Mouse (Mus musculus) T-helper 17 cell (primary cell): ENCODE data around the gene Olfr287.

Source experiments
- in situ Hi-C, 2 experiments: fragments of 300-600 bp; cut with MboI, MseI; formaldehyde crosslinking; loops; 1 replicate in 1 of 2; 2 replicates in 1 of 2; pipeline ENCODE4 v1.15.1; 2025; ENCODE audit warnings: high pct_unique_total_duplicates in 2 of 2

Olfr287 gene

GRCm38 (mm10) chr15:98168622-98169004 is 52.2 kb downstream of the Olfr287 start:
- in situ Hi-C loops: loop anchor here in 1 of 2 experiments (5.0 kb wide), 1 partner anchor 201 kb away; no protein-coding TSS in a partner anchor

- in situ Hi-C loops: loop anchor here in 1 of 2 experiments (5.0 kb wide), 1 partner anchor 201 kb away; no protein-coding TSS in a partner anchor
Measured at GRCm38 (mm10) chr15:98167645-98168621, 52.9 kb downstream of the Olfr287 start.

DNA sequence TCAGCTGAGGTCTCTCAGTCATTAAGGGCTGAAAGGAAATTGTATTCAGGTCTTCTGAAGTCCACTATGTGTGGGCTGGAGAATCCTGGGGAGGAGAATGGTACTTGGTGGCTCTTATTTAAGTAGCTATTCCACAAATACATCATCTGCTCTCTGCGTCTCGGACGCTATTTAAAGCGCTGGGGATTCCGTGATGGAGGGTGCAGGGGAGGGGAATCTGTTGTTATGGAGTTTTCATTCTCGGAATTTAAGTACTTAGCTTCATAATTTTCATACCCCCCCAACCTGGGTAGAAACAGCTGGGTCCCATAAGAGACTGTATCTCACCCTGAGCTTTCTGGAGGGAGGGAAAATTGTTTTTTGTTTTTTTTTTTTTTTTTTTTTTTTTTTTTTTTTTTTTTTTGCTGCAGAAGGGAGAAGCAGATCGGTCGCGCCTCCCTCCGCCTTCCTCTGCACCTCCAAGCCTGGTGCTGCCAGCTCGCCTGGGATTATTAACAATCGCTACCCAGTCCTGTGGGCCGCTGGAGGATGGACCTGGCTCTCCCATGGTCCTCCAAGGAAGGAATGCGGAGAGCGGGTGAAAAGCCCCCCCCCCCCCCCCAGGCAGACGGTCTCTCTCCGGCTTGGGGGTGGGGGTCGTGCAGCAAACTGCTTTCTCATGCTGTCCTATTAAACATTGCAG is 53.8 kb downstream of the Olfr287 start, which contains the start of gene Ccdc184:
Gene Ccdc184 (plus strand): TSS at position 196 of the 682 bp plus-strand sequence.
- in situ Hi-C loops: loop anchor here in 1 of 2 experiments (5.0 kb wide), 1 partner anchor 200 kb away; no protein-coding TSS in a partner anchor

DNA sequence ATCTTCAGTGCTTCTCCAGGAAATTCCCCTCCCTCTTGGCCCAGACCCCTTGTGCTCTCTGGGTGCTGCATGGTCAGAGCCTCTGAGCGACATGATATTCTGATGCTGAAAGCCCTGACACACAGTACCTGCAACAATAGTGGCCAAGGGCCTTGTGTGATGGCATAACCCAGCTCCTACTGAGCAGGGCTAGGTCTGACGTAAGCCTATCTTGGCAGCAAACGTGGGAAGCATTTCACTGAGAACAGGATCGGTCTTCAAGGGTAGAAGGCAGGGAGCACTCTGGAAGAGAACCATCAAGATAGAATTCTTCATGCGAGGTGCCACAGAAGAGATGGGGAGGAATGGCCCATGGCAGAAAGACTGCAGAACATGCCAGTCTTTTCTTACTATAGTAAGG is 55.3 kb downstream of the Olfr287 start, which contains the start of gene Asb8:
Gene Asb8 (minus strand): TSS at position 101 of the 400 bp plus-strand sequence.
- in situ Hi-C loops: loop anchor here in 1 of 2 experiments (5.0 kb wide), 1 partner anchor 198 kb away; no protein-coding TSS in a partner anchor

DNA sequence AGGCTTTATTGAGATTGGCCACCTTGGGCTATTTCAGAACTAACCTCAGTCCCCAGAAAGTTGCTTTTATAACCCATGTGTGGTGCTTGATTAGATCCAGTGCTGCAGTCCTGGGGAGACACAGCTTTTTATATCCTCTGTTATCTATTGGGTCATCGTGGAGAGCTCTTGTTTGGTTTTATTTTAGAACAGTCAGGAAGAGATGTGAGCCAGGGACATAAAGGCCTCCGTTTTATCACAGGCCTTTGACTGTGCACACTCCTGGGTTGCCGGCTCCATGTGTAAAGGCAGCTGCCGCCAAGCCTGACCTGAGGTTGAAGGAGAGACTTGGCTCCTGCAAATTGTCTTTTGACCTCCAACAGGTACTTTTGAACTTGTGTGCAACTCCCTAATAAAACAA is 58.3 kb downstream of the Olfr287 start:
- in situ Hi-C loops: no loop called here

GRCm38 (mm10) chr15:98161026-98161805 is 59.6 kb downstream of the Olfr287 start:
- in situ Hi-C loops: no loop called here

DNA sequence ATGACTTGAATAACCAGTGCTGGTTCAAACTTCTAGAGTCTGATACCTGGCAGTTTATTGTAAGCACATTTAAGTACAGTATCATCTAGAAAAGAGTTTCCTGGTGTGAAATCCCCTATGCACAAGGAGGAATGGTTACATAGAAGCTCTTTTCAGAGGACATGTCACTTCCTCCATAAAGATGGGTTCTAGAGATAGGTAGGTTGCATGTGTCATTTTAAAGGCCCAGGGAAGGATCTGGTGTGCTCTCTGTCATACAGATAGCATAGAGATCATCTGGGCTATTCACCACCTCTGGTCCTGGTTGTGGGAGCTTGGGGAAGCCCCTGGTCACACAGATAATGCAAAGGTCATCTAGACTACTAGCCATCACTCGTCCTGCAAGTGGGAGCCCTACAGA is 63.6 kb downstream of the Olfr287 start:
- in situ Hi-C loops: loop anchor here in 1 of 2 experiments (10.0 kb wide), 1 partner anchor 452 kb away; the partner anchor contains the start of gene Rpap3
